Mouse (Mus musculus) forebrain, postnatal 0 days (tissue): ENCODE measurements around the gene Pitpnm2. TPM values are rescaled to one million over a fixed set of nuclear protein-coding genes. Genes with fewer than 3 reads are reported as not detected.

Source experiments
- ATAC-seq: fragments of 200-750 bp; cut with Nextera tagmentation; 2 replicates; pipeline ENCODE4 v1.8.0; 2017; ENCODE audit warnings: mild to moderate bottlenecking, moderate library complexity
- DNase-seq: peaks from one replicate; pipeline ENCODE4 v3.0.0-alpha.2; 2015
- H3K27ac ChIP-seq: fragments of 300-500 bp; sonication (generic); 2 replicates; pipeline ENCODE4 v1.5.1; 2014; ENCODE audit warnings: low read depth, mild to moderate bottlenecking, antibody characterized with exemption, low read length, moderate library complexity, mixed read lengths
- H3K27me3 ChIP-seq: fragments of 300-500 bp; sonication (generic); 2 replicates; pipeline ENCODE4 v1.6.1; 2014; ENCODE audit warnings: mild to moderate bottlenecking, low read length, mixed read lengths; ENCODE audit not compliant: insufficient read depth
- H3K36me3 ChIP-seq: fragments of 300-500 bp; sonication (generic); 2 replicates; pipeline ENCODE4 v1.6.1; 2014; ENCODE audit warnings: mild to moderate bottlenecking, moderate library complexity; ENCODE audit not compliant: insufficient read depth
- H3K4me1 ChIP-seq: fragments of 300-500 bp; sonication (generic); 2 replicates; pipeline ENCODE4 v1.6.1; 2014; ENCODE audit warnings: antibody characterized with exemption; ENCODE audit not compliant: insufficient read depth
- H3K4me2 ChIP-seq: fragments of 300-500 bp; sonication (generic); 2 replicates; pipeline ENCODE4 v1.6.1; 2014; ENCODE audit warnings: low read depth, mild to moderate bottlenecking, moderate library complexity
- H3K4me3 ChIP-seq: fragments of 300-500 bp; sonication (generic); 2 replicates; pipeline ENCODE4 v1.5.1; 2014; ENCODE audit warnings: low read depth, low read length, mixed read lengths
- H3K9ac ChIP-seq: fragments of 300-500 bp; sonication (generic); 2 replicates; pipeline ENCODE4 v1.6.1; 2014; ENCODE audit warnings: mild to moderate bottlenecking
- H3K9me3 ChIP-seq: fragments of 300-500 bp; sonication (generic); 2 replicates; pipeline ENCODE4 v1.6.1; 2016; ENCODE audit warnings: low read length
- CTCF ChIP-seq: sonication (generic); IDR thresholded peaks from 2 replicates; pipeline ENCODE4 v1.5.1; 2016; ENCODE audit warnings: antibody characterized with exemption, control low read depth, low read depth
- WGBS: fragments of 180-500 bp; shearing (Covaris S2); extraction: QIAGEN DNeasy Blood & Tissue Kit; methylation state at CpG from one replicate; pipeline ENCODE4 v1.1.7; 2014; 5-methylcytosine and 5-hydroxymethylcytosine counted together
- polyA plus RNA-seq: library from polyadenylated mRNA; unstranded; fragments of >200 nt; fragmentation: Nextera tagmentation; extraction: Ambion mirVana; gene quantifications from 2 replicates; pipeline ENCODE4 v1.2.1, GENCODE M21; 2015
- total RNA-seq: library from RNA; depleted of rRNA; stranded (reverse); fragments of >200 nt; gene quantifications from 2 replicates; pipeline ENCODE4 v1.2.3, GENCODE M21; 2014

Gene Pitpnm2
- total and polyA plus RNA-seq, 2 experiments from 2014 or later = 10.1 to 38.4 TPM

DNA sequence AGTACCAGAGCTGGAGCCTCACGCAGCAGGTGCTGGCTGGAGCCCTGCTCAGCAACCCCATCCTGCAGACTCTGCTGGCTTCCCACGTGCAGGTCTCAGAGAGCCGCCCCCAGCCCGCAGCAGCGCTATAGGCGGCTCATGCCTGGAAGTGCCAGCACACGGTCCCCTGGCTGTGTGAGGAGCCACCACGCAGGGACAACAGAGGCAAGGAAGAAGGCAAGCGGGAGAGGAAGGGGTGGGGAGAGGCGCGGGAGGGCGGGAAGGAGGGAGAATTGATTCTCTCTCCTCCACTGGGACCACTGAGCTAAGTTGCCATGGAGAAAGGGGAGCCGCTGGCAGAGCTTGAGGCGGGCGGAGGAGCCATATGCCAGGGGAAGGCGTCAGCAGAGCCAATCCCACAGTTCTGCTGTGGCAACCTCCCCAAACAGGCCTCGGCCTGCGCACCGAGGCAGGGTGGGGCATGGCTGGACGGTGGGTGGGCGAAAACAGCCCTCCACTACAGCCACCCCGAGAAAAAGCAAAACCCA lies 62.5 kb downstream of the Pitpnm2 start:
- peak; percentile 86 for DNase-seq
- Histone ChIP-seq H3K4me1 (peaks cover 38% of the 10 kb centered on the region), H3K9ac (peak overlapping the region; percentile 61), H3K4me3 (peak overlapping the region; percentile 42), H3K4me2 (peak overlapping the region; percentile 74), H3K27me3 (no peaks in the 10 kb centered on the region), H3K27ac (peak overlapping the region; percentile 76), H3K9me3 (no peaks in the 10 kb centered on the region), H3K36me3 (no peaks in the 10 kb centered on the region)
- no peak; the same call in 1 of the 2 replicates for TF ChIP-seq CTCF
- ATAC-seq = peak; percentile 81
- 3% methylated on average over 20 of the region's 22 CpGs for WGBS

DNA sequence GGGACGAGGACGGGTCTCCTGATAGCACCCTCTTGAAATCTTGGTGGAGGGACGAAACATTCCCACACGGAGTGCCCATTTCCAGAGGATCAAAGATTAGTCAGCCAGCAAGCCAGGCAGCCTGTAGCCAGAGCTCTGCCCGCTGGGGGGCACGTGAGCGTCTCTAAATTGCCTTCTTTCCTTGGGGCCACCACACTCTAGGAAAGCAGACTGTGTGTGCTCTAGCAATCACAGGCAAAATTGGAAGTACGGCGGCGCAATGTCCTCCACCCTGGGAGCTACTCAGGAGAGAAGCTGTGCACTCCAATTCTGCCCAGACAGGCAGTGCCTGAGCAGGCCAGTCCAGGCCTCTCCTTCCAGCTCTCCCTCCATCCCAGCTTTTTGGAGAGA lies 63.1 kb downstream of the Pitpnm2 start:
- DNase-seq = peak; percentile 64
- H3K27me3 ChIP-seq = no peaks in the 10 kb centered on the region
- H3K4me1 ChIP-seq = peaks cover 38% of the 10 kb centered on the region
- TF ChIP-seq CTCF = peak; percentile 54
- ATAC-seq = peak; percentile 26
- H3K9ac ChIP-seq = peak overlapping the region; percentile 61
- 29% methylated on average over 10 of the region's 10 CpGs for whole genome bisulfite sequencing
- no peaks in the 10 kb centered on the region for H3K36me3 ChIP-seq
- H3K4me2 ChIP-seq = peak overlapping the region; percentile 74
- H3K4me3 ChIP-seq = peak overlapping the region; percentile 42
- no peaks in the 10 kb centered on the region for H3K9me3 ChIP-seq
- peak overlapping the region; percentile 76 for H3K27ac ChIP-seq

DNA sequence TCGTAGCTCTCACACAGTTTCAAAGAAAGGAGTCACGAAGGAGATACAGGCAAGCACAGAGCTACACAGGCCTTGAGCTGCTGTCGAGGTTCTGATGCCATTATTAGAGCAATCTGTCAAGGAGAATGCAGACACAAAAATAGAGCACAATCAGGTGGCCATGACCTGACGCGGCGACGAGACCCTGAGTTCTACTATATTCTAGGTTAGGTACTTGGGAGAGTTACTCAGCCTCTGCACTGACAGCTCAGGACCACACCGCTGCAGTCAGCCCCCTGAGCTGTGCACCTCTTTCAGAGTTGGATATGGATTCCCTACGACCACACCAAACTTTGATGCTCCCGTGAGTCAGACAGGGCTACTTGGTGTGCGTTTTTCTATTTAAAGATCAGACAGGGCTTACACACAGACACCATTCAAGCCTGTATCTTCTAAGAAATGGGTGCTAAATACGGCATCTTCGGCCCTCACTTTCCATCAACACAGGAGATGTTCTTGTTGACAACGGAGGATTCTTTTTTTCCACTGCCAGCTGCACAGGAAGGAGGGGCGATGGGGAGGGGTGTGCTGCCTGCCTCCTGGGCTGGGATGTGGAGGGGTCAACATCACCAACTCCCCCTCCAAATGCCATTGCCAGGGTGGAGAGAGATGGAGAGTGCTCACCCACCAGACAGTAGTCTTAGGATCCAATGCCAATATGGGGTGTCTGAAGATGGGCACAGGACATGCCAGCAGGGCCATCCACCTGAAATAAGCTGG lies 63.7 kb downstream of the Pitpnm2 start:
- Histone ChIP-seq H3K9ac (peak overlapping the region; percentile 61), H3K4me2 (peak overlapping the region; percentile 74), H3K9me3 (no peaks in the 10 kb centered on the region), H3K4me3 (peak overlapping the region; percentile 42), H3K27me3 (no peaks in the 10 kb centered on the region), H3K36me3 (no peaks in the 10 kb centered on the region), H3K4me1 (peaks cover 38% of the 10 kb centered on the region), H3K27ac (peak overlapping the region; percentile 76)
- DNase-seq (no peak), ATAC-seq (no peak)
- 23% methylated on average over 15 of the region's 15 CpGs for WGBS
- no peak for TF ChIP-seq CTCF

DNA sequence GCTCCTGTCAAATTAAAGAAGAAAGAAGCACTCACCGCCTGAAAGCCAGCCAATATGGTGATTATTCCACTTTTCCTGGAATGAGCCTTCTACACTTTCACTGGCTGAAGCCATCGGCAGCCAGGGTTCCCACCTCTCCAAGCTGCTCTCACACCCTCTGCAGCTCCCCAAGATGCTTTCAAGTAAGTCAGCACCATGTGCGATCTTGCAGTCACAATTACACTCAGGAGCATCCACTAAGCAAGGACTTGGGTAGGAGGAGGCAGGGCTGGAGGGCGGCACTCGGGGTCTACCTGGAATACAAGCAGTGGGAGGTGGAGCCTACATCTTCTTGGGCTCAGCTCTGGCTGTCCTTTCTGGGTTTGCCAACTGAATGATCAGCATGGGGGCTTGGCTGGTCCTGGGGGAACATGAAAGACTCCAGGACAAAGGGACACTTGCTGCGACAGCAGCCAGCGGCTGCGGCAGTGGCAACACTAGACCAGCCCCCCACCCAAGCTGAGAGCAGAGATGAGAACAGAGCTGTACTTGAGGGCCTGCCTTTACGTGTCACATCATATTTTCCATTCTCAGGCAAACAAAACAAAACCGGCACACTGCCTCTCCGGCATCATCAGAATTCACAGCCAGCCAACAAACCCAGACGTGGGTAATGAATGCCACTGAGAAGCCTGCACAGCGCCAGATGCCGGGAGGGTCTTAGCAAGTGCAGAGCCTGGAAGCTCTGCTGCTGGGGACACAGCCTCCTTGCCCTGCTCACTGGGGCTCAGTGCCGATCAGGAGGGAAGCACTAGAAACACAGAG lies 64.5 kb downstream of the Pitpnm2 start:
- Histone ChIP-seq H3K4me1 (peaks cover 38% of the 10 kb centered on the region), H3K27ac (peak overlapping the region; percentile 76), H3K27me3 (no peaks in the 10 kb centered on the region), H3K36me3 (no peaks in the 10 kb centered on the region), H3K4me3 (peak overlapping the region; percentile 42), H3K9me3 (no peaks in the 10 kb centered on the region), H3K4me2 (peak overlapping the region; percentile 74), H3K9ac (peak overlapping the region; percentile 61)
- no peak for TF ChIP-seq CTCF
- 2% methylated on average over 15 of the region's 15 CpGs for WGBS
- peak; percentile 32; the same call in 1 of the 2 replicates for ATAC-seq
- peak; percentile 72 for DNase-seq

DNA sequence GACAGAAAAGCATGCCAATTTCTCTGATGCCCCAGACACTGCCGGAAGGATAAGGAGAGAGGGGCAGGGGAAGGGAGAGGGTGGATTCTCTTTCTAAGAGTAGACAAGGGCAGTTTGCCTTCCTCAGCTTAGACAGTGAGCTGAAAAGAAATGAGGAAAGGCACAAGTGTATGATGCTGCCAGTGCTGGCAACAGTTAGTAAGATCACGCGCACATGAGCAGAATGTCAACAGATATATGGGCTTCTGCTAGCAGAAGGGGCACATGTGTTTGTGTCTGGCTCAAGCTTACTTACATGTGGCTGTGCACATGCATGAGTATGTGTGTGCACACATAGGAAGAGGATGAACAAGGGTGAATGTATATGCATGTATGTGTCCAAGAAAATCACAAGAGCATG lies 65.4 kb downstream of the Pitpnm2 start:
- H3K9me3 ChIP-seq = no peaks in the 10 kb centered on the region
- peak overlapping the region; percentile 31; the same call in 1 of the 2 replicates for H3K9ac ChIP-seq
- peak; percentile 76 for DNase-seq
- no peaks in the 10 kb centered on the region for H3K27me3 ChIP-seq
- H3K4me2 ChIP-seq = peak overlapping the region; percentile 74
- peak overlapping the region; percentile 42 for H3K4me3 ChIP-seq
- peaks cover 38% of the 10 kb centered on the region for H3K4me1 ChIP-seq
- peak overlapping the region; percentile 76 for H3K27ac ChIP-seq
- WGBS = 10% methylated on average over 3 of the region's 3 CpGs
- peak; percentile 49 for ATAC-seq
- TF ChIP-seq CTCF = no peak
- H3K36me3 ChIP-seq = no peaks in the 10 kb centered on the region

DNA sequence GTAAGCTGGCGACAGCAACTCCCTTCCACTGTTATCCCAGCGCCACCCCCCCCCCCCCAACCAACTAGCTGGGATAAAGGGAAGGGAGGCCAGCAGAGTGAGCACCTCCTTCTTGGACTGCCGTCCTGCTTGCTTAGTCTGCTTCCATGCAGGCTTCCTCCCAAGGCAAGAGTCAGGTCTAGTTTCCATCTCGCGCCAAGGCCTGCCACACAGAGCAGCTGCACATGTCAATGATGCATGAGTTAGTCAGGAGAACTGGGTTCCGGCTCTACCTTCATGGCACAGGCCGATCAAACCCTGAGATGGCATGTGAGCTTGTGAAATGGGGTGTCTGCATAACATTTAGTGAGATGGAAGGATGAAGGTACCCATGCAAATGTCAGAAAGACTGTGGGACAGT lies 66.9 kb downstream of the Pitpnm2 start:
- no peak for ATAC-seq
- Histone ChIP-seq H3K9me3 (no peaks in the 10 kb centered on the region), H3K4me2 (peak overlapping the region; percentile 74), H3K4me3 (no peak overlapping the region), H3K9ac (0 out of 2 replicates have a peak overlapping the region, but pooled peaks have one; percentile 1), H3K4me1 (peaks cover 33% of the 10 kb centered on the region), H3K27me3 (no peaks in the 10 kb centered on the region), H3K27ac (no peak overlapping the region), H3K36me3 (no peaks in the 10 kb centered on the region)
- DNase-seq = no peak
- WGBS = 66% methylated on average over 7 of the region's 7 CpGs
- no peak for TF ChIP-seq CTCF

DNA sequence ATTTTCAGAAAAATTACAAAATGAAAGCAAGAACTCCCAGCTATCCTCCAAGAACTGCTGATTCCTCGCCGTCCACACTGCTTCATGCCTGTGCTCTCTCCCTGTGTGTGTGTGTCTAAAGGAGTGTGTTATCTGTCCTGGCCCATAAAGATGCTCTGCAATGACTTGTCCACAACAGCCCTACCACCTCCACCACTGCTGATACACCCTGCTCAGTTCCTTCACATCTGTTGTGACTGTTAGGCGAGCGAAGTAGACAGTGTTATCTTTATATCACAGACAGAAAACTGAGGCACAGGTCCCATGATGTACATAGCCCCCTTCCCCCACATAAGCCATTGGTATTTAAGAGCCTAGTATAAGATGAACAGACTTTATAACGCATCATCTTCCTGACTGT lies 67.5 kb downstream of the Pitpnm2 start:
- no peak overlapping the region for H3K9ac ChIP-seq
- no peak overlapping the region for H3K27ac ChIP-seq
- no peak for TF ChIP-seq CTCF
- DNase-seq (no peak), ATAC-seq (no peak)
- no peak overlapping the region for H3K4me3 ChIP-seq
- H3K4me1 ChIP-seq = peaks cover 27% of the 10 kb centered on the region
- 88% methylated on average over 5 of the region's 5 CpGs for WGBS
- H3K36me3 ChIP-seq = no peaks in the 10 kb centered on the region
- no peaks in the 10 kb centered on the region for H3K27me3 ChIP-seq
- H3K4me2 ChIP-seq = no peak overlapping the region
- no peaks in the 10 kb centered on the region for H3K9me3 ChIP-seq
